Mouse (Mus musculus) cortical plate, adult 2 months (tissue): Measurements from ENCODE around the gene Astn2. TPM values are rescaled to one million over a fixed set of nuclear protein-coding genes. Genes with fewer than 3 reads are reported as not detected.

Experiments used
- H3K27ac ChIP-seq: fragments of 200-500 bp; 2 replicates; pipeline ENCODE4 v1.5.1; 2012; ENCODE audit warnings: low read length, control low read depth, inconsistent platforms; ENCODE audit not compliant: insufficient read depth
- H3K4me1 ChIP-seq: fragments of 200-500 bp; 2 replicates; pipeline ENCODE4 v1.6.1; 2011; ENCODE audit warnings: low read length; ENCODE audit not compliant: control insufficient read depth, insufficient read depth
- H3K4me3 ChIP-seq: fragments of 200-500 bp; 2 replicates; pipeline ENCODE4 v1.5.1; 2011; ENCODE audit warnings: mild to moderate bottlenecking, low read length, control low read depth; ENCODE audit not compliant: insufficient read depth
- CTCF ChIP-seq: fragments of 200-500 bp; IDR thresholded peaks from 2 replicates; pipeline ENCODE4 v1.5.1; 2011; ENCODE audit warnings: mild to moderate bottlenecking, control low read depth, low read length; ENCODE audit not compliant: insufficient read depth; ENCODE audit errors: extremely low read depth
- POLR2A ChIP-seq: fragments of 200-500 bp; IDR thresholded peaks from 2 replicates; pipeline ENCODE4 v1.6.1; 2011; ENCODE audit warnings: mild to moderate bottlenecking, low read length, control low read depth; ENCODE audit not compliant: insufficient read depth; ENCODE audit errors: extremely low read depth
- polyA plus RNA-seq: library from polyadenylated mRNA; depleted of rRNA; stranded (reverse); fragments of >200 nt; gene quantifications from 2 replicates; pipeline ENCODE4 v1.2.3, GENCODE M21; 2012

Gene Astn2
- polyA plus RNA-seq, 1 experiment = 20.9 TPM

- H3K27ac ChIP-seq = no peak overlapping the region
- peaks cover 1% of the 10 kb centered on the region for H3K4me1 ChIP-seq
- no peak overlapping the region for H3K4me3 ChIP-seq
- TF ChIP-seq CTCF = no peak
- no peak for TF ChIP-seq POLR2A
Measured at GRCm38 (mm10) chr4:65838781-65839180, 565.6 kb downstream of the Astn2 start.

- TF ChIP-seq POLR2A = no peak
- no peak for TF ChIP-seq CTCF
- Histone ChIP-seq H3K27ac (no peak overlapping the region), H3K4me3 (no peak overlapping the region), H3K4me1 (peaks cover 2% of the 10 kb centered on the region)
Measured at GRCm38 (mm10) chr4:65832971-65833370, 571.4 kb downstream of the Astn2 start.

GRCm38 (mm10) chr4:65831872-65832271 is 572.5 kb downstream of the Astn2 start:
- Histone ChIP-seq H3K27ac (no peak overlapping the region), H3K4me3 (no peak overlapping the region), H3K4me1 (peaks cover 2% of the 10 kb centered on the region)
- no peak for TF ChIP-seq CTCF
- TF ChIP-seq POLR2A = no peak

- peaks cover 2% of the 10 kb centered on the region for H3K4me1 ChIP-seq
- TF ChIP-seq CTCF = no peak
- TF ChIP-seq POLR2A = no peak
- no peak overlapping the region for H3K4me3 ChIP-seq
- no peak overlapping the region for H3K27ac ChIP-seq
Measured at GRCm38 (mm10) chr4:65830495-65830894, 573.9 kb downstream of the Astn2 start.

GRCm38 (mm10) chr4:65821070-65821469 is 583.3 kb downstream of the Astn2 start:
- Histone ChIP-seq H3K4me3 (no peak overlapping the region), H3K4me1 (no peaks in the 10 kb centered on the region; the same call in 1 of the 2 replicates), H3K27ac (no peak overlapping the region)
- no peak for TF ChIP-seq POLR2A
- no peak for TF ChIP-seq CTCF

- H3K4me3 ChIP-seq = no peak overlapping the region
- no peaks in the 10 kb centered on the region; the same call in 1 of the 2 replicates for H3K4me1 ChIP-seq
Measured at GRCm38 (mm10) chr4:65820236-65820635, 584.2 kb downstream of the Astn2 start.

GRCm38 (mm10) chr4:65819835-65820234 is 584.6 kb downstream of the Astn2 start:
- H3K27ac ChIP-seq = no peak overlapping the region
- no peaks in the 10 kb centered on the region; the same call in 1 of the 2 replicates for H3K4me1 ChIP-seq
- TF ChIP-seq POLR2A (no peak), CTCF (no peak)
- H3K4me3 ChIP-seq = no peak overlapping the region

More at GRCm38 (mm10) chr4:65820236-65820635, 584.2 kb downstream of the Astn2 start:
- H3K27ac ChIP-seq = no peak overlapping the region
- no peak for TF ChIP-seq CTCF
- TF ChIP-seq POLR2A = no peak

GRCm38 (mm10) chr4:65814176-65814535 is 590.3 kb downstream of the Astn2 start:
- Histone ChIP-seq H3K27ac (no peak overlapping the region), H3K4me3 (no peak overlapping the region), H3K4me1 (no peaks in the 10 kb centered on the region)
- TF ChIP-seq CTCF = no peak
- TF ChIP-seq POLR2A = no peak

GRCm38 (mm10) chr4:65813500-65814175 is 590.8 kb downstream of the Astn2 start:
- Histone ChIP-seq H3K4me3 (no peak overlapping the region), H3K27ac (no peak overlapping the region), H3K4me1 (no peaks in the 10 kb centered on the region)
- TF ChIP-seq POLR2A (no peak), CTCF (no peak)

- no peaks in the 10 kb centered on the region for H3K4me1 ChIP-seq
- H3K27ac ChIP-seq = no peak overlapping the region
- TF ChIP-seq CTCF (no peak), POLR2A (no peak)
Measured at GRCm38 (mm10) chr4:65807341-65807740, 597.1 kb downstream of the Astn2 start.

GRCm38 (mm10) chr4:65801204-65801603 is 603.2 kb downstream of the Astn2 start:
- Histone ChIP-seq H3K27ac (no peak overlapping the region), H3K4me3 (no peak overlapping the region), H3K4me1 (no peaks in the 10 kb centered on the region)
- TF ChIP-seq CTCF (no peak), POLR2A (no peak)

More at GRCm38 (mm10) chr4:65807341-65807740, 597.1 kb downstream of the Astn2 start:
- no peak overlapping the region for H3K4me3 ChIP-seq
